Mouse (Mus musculus): ENCODE measurements around the gene Zfp963. TPM values are rescaled to one million over a fixed set of nuclear protein-coding genes. Genes with fewer than 3 reads are reported as not detected.

Gene Zfp963
- polyA plus RNA-seq, 1 experiment from 2014 or later = 2.3 TPM

- Histone ChIP-seq H3K9me3 (ENCODE audit: low read length) (no peaks in the 10 kb centered on the region), H3K27ac (ENCODE audit: low read depth) (no peak overlapping the region), H3K4me3 (ENCODE audit: low read depth, low read length) (no peak overlapping the region), H3K4me2 (ENCODE audit: low read depth, low read length) (no peak overlapping the region), H3K4me1 (ENCODE audit: insufficient read depth) (no peaks in the 10 kb centered on the region), H3K9ac (replicated peaks) (no peak overlapping the region), H3K36me3 (replicated peaks; ENCODE audit: insufficient read depth, low read length) (peaks cover 28% of the 10 kb centered on the region), H3K27me3 (ENCODE audit: insufficient read depth, low read length) (no peaks in the 10 kb centered on the region)
- ATAC-seq (no peak), DNase-seq (no peak)
- TF ChIP-seq CTCF (IDR thresholded peaks at IDR 0.05; ENCODE audit: low read depth) (0 out of 2 replicates have a peak, but pooled peaks have one; percentile 4), EP300 (IDR thresholded peaks at IDR 0.05; ENCODE audit: low read depth) (no peak)
- 91% methylated on average over 5 of the region's 5 CpGs for WGBS (ENCODE audit: insufficient replicate concordance)
Measured at GRCm38 (mm10) chr8:69758316-69758715, 8.5 kb upstream of the Zfp963 start.

DNA sequence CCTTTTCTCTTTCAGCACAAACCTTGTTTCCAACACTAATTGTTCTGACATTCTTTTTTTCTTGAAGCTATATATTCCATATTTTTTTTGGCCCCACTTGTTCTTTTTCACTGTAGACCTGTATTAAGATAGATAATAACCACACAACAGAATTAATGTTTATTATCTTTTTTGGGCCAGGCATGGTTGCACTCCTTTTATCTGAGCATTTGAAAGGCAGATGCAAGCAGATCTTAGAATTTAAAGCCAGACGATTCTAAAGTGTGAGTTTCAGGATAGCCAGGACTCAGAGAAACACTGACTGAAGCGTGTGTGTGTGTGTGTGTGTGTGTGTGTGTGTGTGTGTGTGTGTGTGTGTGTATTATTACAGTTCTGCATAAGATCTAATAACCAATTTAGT lies 2.7 kb upstream of the Zfp963 start:
- Histone ChIP-seq H3K4me3 (ENCODE audit: low read depth, low read length) (no peak overlapping the region), H3K27me3 (ENCODE audit: insufficient read depth, low read length) (no peaks in the 10 kb centered on the region), H3K4me1 (ENCODE audit: insufficient read depth) (peaks cover 9% of the 10 kb centered on the region), H3K9me3 (ENCODE audit: low read length) (no peaks in the 10 kb centered on the region), H3K27ac (ENCODE audit: low read depth) (no peak overlapping the region), H3K9ac (replicated peaks) (no peak overlapping the region), H3K4me2 (ENCODE audit: low read depth, low read length) (no peak overlapping the region), H3K36me3 (replicated peaks; ENCODE audit: insufficient read depth, low read length) (peaks cover 4% of the 10 kb centered on the region; the same call in 1 of the 2 replicates)
- TF ChIP-seq CTCF (IDR thresholded peaks at IDR 0.05; ENCODE audit: low read depth) (no peak), EP300 (IDR thresholded peaks at IDR 0.05; ENCODE audit: low read depth) (peak; percentile 73; the same call in 1 of the 2 replicates)
- ATAC-seq (no peak), DNase-seq (no peak)
- WGBS (ENCODE audit: insufficient replicate concordance) = 63% methylated on average over 2 of the region's 2 CpGs

DNA sequence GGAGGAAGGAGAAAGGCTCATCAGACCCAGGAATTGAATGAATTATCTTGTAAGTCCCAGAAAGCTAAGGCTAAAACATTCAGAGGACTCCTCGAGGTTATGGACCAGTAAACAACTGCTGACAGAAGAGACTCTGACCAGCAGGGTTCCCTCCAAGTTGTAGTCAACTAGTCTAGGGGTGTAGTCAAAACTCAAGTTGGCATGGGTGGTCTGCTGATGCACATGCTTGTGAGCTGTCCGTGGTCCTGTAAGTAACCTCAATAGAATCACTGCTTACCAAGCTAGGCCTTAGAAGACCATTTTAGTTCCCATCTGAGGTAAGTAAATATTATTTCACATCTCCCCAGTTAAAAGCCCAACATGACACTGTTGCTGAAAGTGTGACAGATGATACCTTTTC lies 8.5 kb downstream of the Zfp963 start:
- no peaks in the 10 kb centered on the region for H3K4me1 ChIP-seq (ENCODE audit: insufficient read depth)
- H3K4me2 ChIP-seq (ENCODE audit: low read depth, low read length) = no peak overlapping the region
- no peak overlapping the region for H3K4me3 ChIP-seq (ENCODE audit: low read depth, low read length)
- DNase-seq (no peak), ATAC-seq (no peak)
- H3K9ac ChIP-seq (replicated peaks) = no peak overlapping the region
- H3K36me3 ChIP-seq (replicated peaks; ENCODE audit: insufficient read depth, low read length) = peaks cover 9% of the 10 kb centered on the region
- no peaks in the 10 kb centered on the region for H3K9me3 ChIP-seq (ENCODE audit: low read length)
- H3K27me3 ChIP-seq (ENCODE audit: insufficient read depth, low read length) = no peaks in the 10 kb centered on the region
- no peak overlapping the region for H3K27ac ChIP-seq (ENCODE audit: low read depth)
- WGBS (ENCODE audit: insufficient replicate concordance) = 70% methylated on average over 2 of the region's 2 CpGs
- TF ChIP-seq CTCF (IDR thresholded peaks at IDR 0.05; ENCODE audit: low read depth) = no peak
- no peak for TF ChIP-seq EP300 (IDR thresholded peaks at IDR 0.05; ENCODE audit: low read depth)

- no peak for ATAC-seq
- DNase-seq = no peak
- no peaks in the 10 kb centered on the region for H3K27me3 ChIP-seq (ENCODE audit: insufficient read depth, low read length)
- no peak overlapping the region for H3K9ac ChIP-seq (replicated peaks)
- H3K36me3 ChIP-seq (replicated peaks; ENCODE audit: insufficient read depth, low read length) = peaks cover 9% of the 10 kb centered on the region
- H3K4me1 ChIP-seq (ENCODE audit: insufficient read depth) = no peaks in the 10 kb centered on the region
- WGBS (ENCODE audit: insufficient replicate concordance) = 75% methylated on average over 6 of the region's 6 CpGs
- H3K27ac ChIP-seq (ENCODE audit: low read depth) = no peak overlapping the region
- H3K9me3 ChIP-seq (ENCODE audit: low read length) = no peaks in the 10 kb centered on the region
- H3K4me2 ChIP-seq (ENCODE audit: low read depth, low read length) = no peak overlapping the region
- H3K4me3 ChIP-seq (ENCODE audit: low read depth, low read length) = no peak overlapping the region
- no peak for TF ChIP-seq EP300 (IDR thresholded peaks at IDR 0.05; ENCODE audit: low read depth)
Measured at GRCm38 (mm10) chr8:69740763-69741162, 9.0 kb downstream of the Zfp963 start.

GRCm38 (mm10) chr8:69735495-69735894 lies 14.3 kb downstream of the Zfp963 start:
- Histone ChIP-seq H3K4me3 (ENCODE audit: low read depth, low read length) (no peak overlapping the region), H3K27ac (ENCODE audit: low read depth) (no peak overlapping the region), H3K27me3 (ENCODE audit: insufficient read depth, low read length) (no peaks in the 10 kb centered on the region), H3K36me3 (replicated peaks; ENCODE audit: insufficient read depth, low read length) (no peaks in the 10 kb centered on the region), H3K4me1 (ENCODE audit: insufficient read depth) (no peaks in the 10 kb centered on the region), H3K4me2 (ENCODE audit: low read depth, low read length) (no peak overlapping the region), H3K9me3 (ENCODE audit: low read length) (no peaks in the 10 kb centered on the region), H3K9ac (replicated peaks) (no peak overlapping the region)
- 67% methylated on average over 1 of the region's 1 CpGs for WGBS (ENCODE audit: insufficient replicate concordance)
- TF ChIP-seq EP300 (IDR thresholded peaks at IDR 0.05; ENCODE audit: low read depth) = no peak
- DNase-seq (no peak), ATAC-seq (no peak)

GRCm38 (mm10) chr8:69717232-69717580 lies 32.6 kb downstream of the Zfp963 start:
- ATAC-seq = 0 out of 2 replicates have a peak, but pooled peaks have one; percentile 0

More at GRCm38 (mm10) chr8:69717232-69717580, 32.6 kb downstream of the Zfp963 start:
- Histone ChIP-seq H3K9ac (replicated peaks) (no peak overlapping the region), H3K27me3 (ENCODE audit: insufficient read depth, low read length) (no peaks in the 10 kb centered on the region), H3K27ac (ENCODE audit: low read depth) (0 out of 2 replicates have a peak overlapping the region, but pooled peaks have one; percentile 19), H3K36me3 (replicated peaks; ENCODE audit: insufficient read depth, low read length) (peaks cover 15% of the 10 kb centered on the region; the same call in 1 of the 2 replicates), H3K4me1 (ENCODE audit: insufficient read depth) (peaks cover 12% of the 10 kb centered on the region), H3K4me2 (ENCODE audit: low read depth, low read length) (peak overlapping the region; percentile 71), H3K9me3 (ENCODE audit: low read length) (no peaks in the 10 kb centered on the region), H3K4me3 (ENCODE audit: low read depth, low read length) (peak overlapping the region; percentile 81)
- DNase-seq = no peak
- WGBS (ENCODE audit: insufficient replicate concordance) = 32% methylated on average over 5 of the region's 5 CpGs
- TF ChIP-seq EP300 (IDR thresholded peaks at IDR 0.05; ENCODE audit: low read depth) (no peak), CTCF (IDR thresholded peaks at IDR 0.05; ENCODE audit: low read depth) (no peak)

Data from liver, postnatal 0 days (tissue).